Mouse (Mus musculus): ENCODE measurements around the gene Snx5. TPM values are rescaled to one million over a fixed set of nuclear protein-coding genes. Genes with fewer than 3 reads are reported as not detected.

Snx5 gene
- total and polyA plus RNA-seq, 3 experiments, result 21.4 to 185 (median 179) TPM

DNA sequence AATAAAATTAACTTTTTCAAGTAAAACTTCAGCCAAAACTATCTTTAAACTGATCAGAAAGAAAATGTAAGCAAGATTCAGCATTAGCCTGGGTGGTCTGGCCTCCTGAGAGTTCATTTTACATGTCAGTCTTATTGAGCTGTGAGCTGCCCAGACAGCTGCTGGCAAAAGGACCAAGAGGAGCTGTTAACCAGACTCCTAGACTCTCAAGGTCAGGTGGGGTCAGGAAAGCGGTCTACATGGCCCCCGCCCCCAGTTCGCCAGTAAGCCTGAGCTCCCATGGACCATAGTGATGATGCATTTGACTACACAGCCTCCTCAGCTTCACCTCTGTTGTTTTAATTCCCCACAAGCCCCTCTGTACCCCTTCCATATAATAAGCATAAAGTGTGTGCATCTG lies 34.9 kb downstream of the Snx5 start:
- TF ChIP-seq GATA1 (IDR thresholded peaks at IDR 0.05; ENCODE audit: borderline replicate concordance, low read length), result no peak
- no peak for TF ChIP-seq GATA2 (IDR thresholded peaks at IDR 0.05; ENCODE audit: borderline replicate concordance, low read depth, low read length)
- TF ChIP-seq TAL1 (conservative IDR thresholded peaks at IDR 0.05; ENCODE audit: low read depth, low read length), result no peak
- no peak for TF ChIP-seq CTCF (IDR thresholded peaks at IDR 0.05; ENCODE audit: low read depth, low read length)
- TF ChIP-seq POLR2AphosphoS5 (IDR thresholded peaks at IDR 0.05; ENCODE audit: insufficient replicate concordance, low read depth, low read length), result no peak
- Histone ChIP-seq H3K4me1 (ENCODE audit: insufficient read depth, low read depth, low read length) (peaks cover 5% of the 10 kb centered on the region), H3K4me3 (ENCODE audit: low read depth, low read length) (no peak overlapping the region), H3K9me3 (replicated peaks) (no peaks in the 10 kb centered on the region), H3K36me3 (replicated peaks) (no peaks in the 10 kb centered on the region), H3K27me3 (ENCODE audit: insufficient read depth, low read length) (peaks cover 7% of the 10 kb centered on the region; the same call in 1 of the 2 replicates)
- DNase-seq (ENCODE audit: low spot score) (no peak), ATAC-seq (ENCODE audit: extremely low read depth, insufficient number of reproducible peaks, low FRiP score, poor library complexity, severe bottlenecking) (no peak)

DNA sequence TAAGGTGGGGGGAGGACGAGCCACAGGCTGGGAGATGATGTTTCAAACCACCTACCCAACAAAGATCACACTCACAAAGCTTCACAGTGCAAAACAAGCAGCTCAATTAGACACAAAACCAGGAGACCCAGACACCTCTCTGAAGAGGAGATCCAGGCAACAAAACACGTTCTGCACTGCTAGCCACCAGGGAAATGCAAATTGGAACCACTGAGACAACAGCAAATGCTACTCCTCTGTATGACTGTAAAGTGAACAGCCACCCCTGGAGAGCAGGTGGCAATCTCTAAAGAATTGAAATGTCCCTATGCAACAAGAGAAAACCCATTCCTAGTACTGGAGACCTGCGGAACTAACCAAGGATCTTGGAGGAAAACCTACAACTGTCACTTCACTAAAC lies 37.2 kb downstream of the Snx5 start:
- Histone ChIP-seq H3K4me3 (ENCODE audit: low read depth, low read length) (no peak overlapping the region), H3K4me1 (ENCODE audit: insufficient read depth, low read depth, low read length) (no peaks in the 10 kb centered on the region), H3K36me3 (replicated peaks) (no peaks in the 10 kb centered on the region), H3K27me3 (ENCODE audit: insufficient read depth, low read length) (peaks cover 7% of the 10 kb centered on the region; the same call in 1 of the 2 replicates), H3K9me3 (replicated peaks) (no peaks in the 10 kb centered on the region)
- TF ChIP-seq POLR2AphosphoS5 (IDR thresholded peaks at IDR 0.05; ENCODE audit: insufficient replicate concordance, low read depth, low read length) (no peak), CTCF (IDR thresholded peaks at IDR 0.05; ENCODE audit: low read depth, low read length) (no peak)
- DNase-seq (ENCODE audit: low spot score) (no peak), ATAC-seq (ENCODE audit: extremely low read depth, insufficient number of reproducible peaks, low FRiP score, poor library complexity, severe bottlenecking) (no peak)

DNA sequence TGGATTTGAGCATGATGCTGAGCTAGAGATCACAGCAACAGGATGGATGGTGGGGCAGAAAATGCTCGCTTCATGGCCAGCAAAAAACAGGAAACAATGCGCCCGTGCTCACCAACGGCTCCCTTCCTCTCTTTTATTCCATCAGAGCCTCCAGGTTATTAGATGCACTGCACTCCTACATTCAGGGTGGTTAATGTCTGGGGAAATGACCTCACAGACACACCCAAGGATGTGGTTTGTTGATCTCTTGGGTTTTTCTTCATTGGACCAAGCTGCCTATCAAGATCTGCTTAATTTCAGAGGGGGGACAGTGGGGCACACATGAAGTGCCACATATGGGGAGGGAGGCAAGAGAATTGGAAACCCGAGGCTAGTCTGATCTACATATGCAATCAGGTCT lies 39.6 kb downstream of the Snx5 start:
- Histone ChIP-seq H3K36me3 (replicated peaks) (no peaks in the 10 kb centered on the region), H3K9me3 (replicated peaks) (peaks cover 4% of the 10 kb centered on the region; the same call in 1 of the 2 replicates), H3K4me1 (ENCODE audit: insufficient read depth, low read depth, low read length) (no peaks in the 10 kb centered on the region), H3K4me3 (ENCODE audit: low read depth, low read length) (no peak overlapping the region), H3K27me3 (ENCODE audit: insufficient read depth, low read length) (peaks cover 2% of the 10 kb centered on the region; the same call in 1 of the 2 replicates)
- DNase-seq (ENCODE audit: low spot score) (no peak), ATAC-seq (ENCODE audit: extremely low read depth, insufficient number of reproducible peaks, low FRiP score, poor library complexity, severe bottlenecking) (peak; percentile 40)
- TF ChIP-seq GATA1 (IDR thresholded peaks at IDR 0.05; ENCODE audit: borderline replicate concordance, low read length) (no peak), POLR2AphosphoS5 (IDR thresholded peaks at IDR 0.05; ENCODE audit: insufficient replicate concordance, low read depth, low read length) (no peak), CTCF (IDR thresholded peaks at IDR 0.05; ENCODE audit: low read depth, low read length) (no peak), TAL1 (conservative IDR thresholded peaks at IDR 0.05; ENCODE audit: low read depth, low read length) (no peak), GATA2 (IDR thresholded peaks at IDR 0.05; ENCODE audit: borderline replicate concordance, low read depth, low read length) (no peak)

DNA sequence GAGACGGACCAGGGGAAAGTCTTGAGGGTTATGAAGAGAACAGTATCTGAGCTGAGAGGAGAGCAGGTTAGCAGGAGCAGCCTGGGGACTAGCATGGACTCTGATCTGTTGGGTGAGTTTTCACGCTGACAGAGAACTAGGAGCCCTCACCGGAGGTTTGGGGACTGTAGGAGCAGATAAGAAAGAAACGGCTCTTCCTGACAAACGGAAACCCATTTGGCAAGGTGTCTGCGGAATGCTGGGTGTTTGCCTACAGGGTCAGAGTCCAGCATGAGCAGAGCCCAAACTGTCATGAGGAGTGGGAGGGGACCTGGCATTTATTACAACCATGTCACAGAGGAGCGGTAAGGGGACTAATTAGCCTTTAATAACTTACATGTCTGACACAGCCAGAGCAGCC lies 40.2 kb downstream of the Snx5 start:
- Histone ChIP-seq H3K4me1 (ENCODE audit: insufficient read depth, low read depth, low read length) (no peaks in the 10 kb centered on the region), H3K27me3 (ENCODE audit: insufficient read depth, low read length) (peaks cover 2% of the 10 kb centered on the region; the same call in 1 of the 2 replicates), H3K4me3 (ENCODE audit: low read depth, low read length) (no peak overlapping the region), H3K9me3 (replicated peaks) (peaks cover 4% of the 10 kb centered on the region; the same call in 1 of the 2 replicates), H3K36me3 (replicated peaks) (no peaks in the 10 kb centered on the region)
- DNase-seq (ENCODE audit: low spot score), result no peak
- TF ChIP-seq CTCF (IDR thresholded peaks at IDR 0.05; ENCODE audit: low read depth, low read length) (no peak), GATA2 (IDR thresholded peaks at IDR 0.05; ENCODE audit: borderline replicate concordance, low read depth, low read length) (no peak), GATA1 (IDR thresholded peaks at IDR 0.05; ENCODE audit: borderline replicate concordance, low read length) (no peak), POLR2AphosphoS5 (IDR thresholded peaks at IDR 0.05; ENCODE audit: insufficient replicate concordance, low read depth, low read length) (no peak), TAL1 (conservative IDR thresholded peaks at IDR 0.05; ENCODE audit: low read depth, low read length) (no peak)
- ATAC-seq (ENCODE audit: extremely low read depth, insufficient number of reproducible peaks, low FRiP score, poor library complexity, severe bottlenecking), result no peak

DNA sequence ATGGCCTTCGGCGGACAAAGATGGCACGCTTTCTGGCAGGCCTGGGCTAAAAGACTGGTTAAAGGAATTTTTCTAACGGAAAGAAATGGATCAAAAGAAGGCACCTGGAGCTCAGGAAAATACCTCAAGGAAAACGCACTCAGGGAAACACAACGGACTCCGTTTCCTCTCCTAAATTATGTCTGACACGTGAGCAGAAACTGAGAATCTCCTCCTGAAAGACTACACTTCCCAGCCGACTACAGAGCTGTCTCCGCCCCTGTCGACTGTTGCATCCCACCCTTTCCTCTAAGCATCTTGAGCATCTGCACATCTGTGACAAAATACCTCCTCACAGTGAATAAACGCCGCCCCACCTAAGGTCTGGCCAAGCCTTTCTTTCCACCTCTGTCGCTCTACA lies 41.1 kb downstream of the Snx5 start:
- no peak for ATAC-seq (ENCODE audit: extremely low read depth, insufficient number of reproducible peaks, low FRiP score, poor library complexity, severe bottlenecking)
- no peak for TF ChIP-seq POLR2AphosphoS5 (IDR thresholded peaks at IDR 0.05; ENCODE audit: insufficient replicate concordance, low read depth, low read length)
- TF ChIP-seq GATA1 (IDR thresholded peaks at IDR 0.05; ENCODE audit: borderline replicate concordance, low read length), result no peak
- TF ChIP-seq GATA2 (IDR thresholded peaks at IDR 0.05; ENCODE audit: borderline replicate concordance, low read depth, low read length), result no peak
- TF ChIP-seq CTCF (IDR thresholded peaks at IDR 0.05; ENCODE audit: low read depth, low read length), result no peak
- no peak for TF ChIP-seq TAL1 (conservative IDR thresholded peaks at IDR 0.05; ENCODE audit: low read depth, low read length)
- Histone ChIP-seq H3K4me3 (ENCODE audit: low read depth, low read length) (no peak overlapping the region), H3K36me3 (replicated peaks) (no peaks in the 10 kb centered on the region), H3K27me3 (ENCODE audit: insufficient read depth, low read length) (peaks cover 2% of the 10 kb centered on the region; the same call in 1 of the 2 replicates), H3K9me3 (replicated peaks) (peaks cover 4% of the 10 kb centered on the region; the same call in 1 of the 2 replicates), H3K4me1 (ENCODE audit: insufficient read depth, low read depth, low read length) (no peaks in the 10 kb centered on the region)
- DNase-seq (ENCODE audit: low spot score), result no peak

DNA sequence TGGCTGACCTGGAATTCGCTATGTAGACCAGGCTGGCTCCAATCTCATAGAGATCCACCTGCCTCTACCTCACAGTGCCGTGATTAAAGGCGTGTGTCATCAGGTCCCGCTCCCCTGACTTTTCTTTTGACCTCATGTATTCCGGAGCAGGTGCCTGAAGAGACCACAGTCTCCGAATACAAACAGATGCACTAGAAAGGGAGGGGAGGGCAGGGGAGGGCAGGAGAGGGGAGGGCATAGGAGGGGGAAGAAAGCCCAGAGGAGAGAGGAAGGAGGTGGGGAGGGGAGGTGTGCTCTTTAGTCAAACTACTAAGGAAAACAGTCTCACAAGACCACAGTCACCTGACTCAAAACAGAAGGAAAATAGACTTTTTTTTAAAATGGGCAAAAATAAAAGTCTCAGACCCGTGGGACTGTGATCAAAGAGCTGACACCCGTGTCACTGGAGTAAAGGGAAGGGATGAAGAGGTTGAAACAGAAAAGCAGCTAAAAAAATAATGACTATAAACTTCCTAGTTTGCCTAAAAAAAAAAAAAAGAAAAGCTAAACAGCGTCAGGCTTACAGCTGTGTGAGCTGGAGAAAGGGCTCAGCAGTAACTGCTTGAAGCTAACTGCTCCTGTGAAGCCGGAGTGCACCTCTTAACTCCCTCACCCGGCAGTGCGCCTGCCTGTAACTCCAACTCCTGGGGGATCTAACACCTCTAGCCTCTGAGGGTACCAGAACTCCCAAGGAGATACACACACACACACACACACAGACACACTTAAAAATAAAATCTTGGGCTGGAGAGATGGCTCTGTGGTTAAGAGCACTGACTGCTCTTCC lies 42.0 kb downstream of the Snx5 start:
- no peaks in the 10 kb centered on the region for H3K4me1 ChIP-seq (ENCODE audit: insufficient read depth, low read depth, low read length)
- DNase-seq (ENCODE audit: low spot score), result no peak
- H3K4me3 ChIP-seq (ENCODE audit: low read depth, low read length), result no peak overlapping the region
- H3K9me3 ChIP-seq (replicated peaks), result peaks cover 4% of the 10 kb centered on the region; the same call in 1 of the 2 replicates
- H3K36me3 ChIP-seq (replicated peaks), result no peaks in the 10 kb centered on the region
- TF ChIP-seq CTCF (IDR thresholded peaks at IDR 0.05; ENCODE audit: low read depth, low read length) (no peak), TAL1 (conservative IDR thresholded peaks at IDR 0.05; ENCODE audit: low read depth, low read length) (no peak), GATA2 (IDR thresholded peaks at IDR 0.05; ENCODE audit: borderline replicate concordance, low read depth, low read length) (no peak), POLR2AphosphoS5 (IDR thresholded peaks at IDR 0.05; ENCODE audit: insufficient replicate concordance, low read depth, low read length) (no peak), GATA1 (IDR thresholded peaks at IDR 0.05; ENCODE audit: borderline replicate concordance, low read length) (no peak)
- H3K27me3 ChIP-seq (ENCODE audit: insufficient read depth, low read length), result peaks cover 2% of the 10 kb centered on the region; the same call in 1 of the 2 replicates
- no peak for ATAC-seq (ENCODE audit: extremely low read depth, insufficient number of reproducible peaks, low FRiP score, poor library complexity, severe bottlenecking)
